Mouse (Mus musculus) stomach, embryonic 15.5 days (tissue): Measurements from ENCODE around the gene Adck1. TPM values are rescaled to one million over a fixed set of nuclear protein-coding genes. Genes with fewer than 3 reads are reported as not detected.

ENCODE experiments used
- polyA plus RNA-seq: library from polyadenylated mRNA; unstranded; fragments of >200 nt; fragmentation: Nextera tagmentation; extraction: Ambion mirVana; gene quantifications from 2 replicates; pipeline ENCODE4 v1.2.1, GENCODE M21; 2015

Gene Adck1
- polyA plus RNA-seq, 1 experiment from 2014 or later = 16.0 TPM

Other genes with a start within 250 kb of the Adck1 start
- not detected in 2 replicates for gene Gm10436, start 178.4 kb upstream of the Adck1 start, polyA plus RNA-seq
- not detected in 2 replicates for gene Gm8332, start 110.5 kb upstream of the Adck1 start, polyA plus RNA-seq
- gene Gm5662, start 86.1 kb upstream of the Adck1 start, polyA plus RNA-seq = not detected in 2 replicates
- not detected in 2 replicates for gene Gm5039, start 36.5 kb upstream of the Adck1 start, polyA plus RNA-seq